Mouse (Mus musculus): ENCODE measurements around the gene Gm3415. TPM values are rescaled to one million over a fixed set of nuclear protein-coding genes. Genes with fewer than 3 reads are reported as not detected.

Gene Gm3415
- polyA plus RNA-seq, 1 experiment from 2014 or later, result not detected

GRCm38 (mm10) chr5:146606895-146607294, 51.0 kb downstream of the Gm3415 start:
- H3K4me2 ChIP-seq, result no peak overlapping the region
- WGBS, result 88% methylated on average over 5 of the region's 5 CpGs
- no peaks in the 10 kb centered on the region for H3K9me3 ChIP-seq
- no peaks in the 10 kb centered on the region for H3K4me1 ChIP-seq
- no peak overlapping the region for H3K27ac ChIP-seq
- H3K27me3 ChIP-seq (replicated peaks), result 0 out of 2 replicates have a peak, but pooled peaks cover 3% of the 10 kb centered on the region
- ATAC-seq (ENCODE audit: insufficient read depth, low FRiP score, low read depth), result no peak
- H3K36me3 ChIP-seq, result no peaks in the 10 kb centered on the region
- H3K4me3 ChIP-seq (replicated peaks), result no peak overlapping the region
- no peak overlapping the region for H3K9ac ChIP-seq

GRCm38 (mm10) chr5:146607816-146608215, 51.9 kb downstream of the Gm3415 start:
- Histone ChIP-seq H3K4me3 (replicated peaks) (no peak overlapping the region), H3K9me3 (no peaks in the 10 kb centered on the region), H3K27ac (no peak overlapping the region), H3K4me1 (no peaks in the 10 kb centered on the region), H3K36me3 (no peaks in the 10 kb centered on the region), H3K27me3 (replicated peaks) (0 out of 2 replicates have a peak, but pooled peaks cover 3% of the 10 kb centered on the region), H3K4me2 (no peak overlapping the region), H3K9ac (no peak overlapping the region)
- 68% methylated on average over 5 of the region's 5 CpGs for WGBS
- no peak for ATAC-seq (ENCODE audit: insufficient read depth, low FRiP score, low read depth)

Other genes starting within 250 kb of the Gm3415 start
- 1.8 TPM in 2 replicates for gene Wasf3, start 171.2 kb upstream of the Gm3415 start, polyA plus RNA-seq (2015; fragmentation: Nextera tagmentation; extraction: Ambion mirVana)
- not detected in 2 replicates for gene Gm6408, start 74.2 kb upstream of the Gm3415 start, polyA plus RNA-seq (2015; fragmentation: Nextera tagmentation; extraction: Ambion mirVana)
- not detected in 2 replicates for gene Gm6370, start 64.8 kb upstream of the Gm3415 start, polyA plus RNA-seq (2015; fragmentation: Nextera tagmentation; extraction: Ambion mirVana)
- not detected in 2 replicates for gene 4930449I24Rik, start 53.7 kb upstream of the Gm3415 start, polyA plus RNA-seq (2015; fragmentation: Nextera tagmentation; extraction: Ambion mirVana)
- gene Gm3402, start 42.0 kb upstream of the Gm3415 start, polyA plus RNA-seq (2015; fragmentation: Nextera tagmentation; extraction: Ambion mirVana), result not detected in 2 replicates
- gene Gm3404, start 30.3 kb upstream of the Gm3415 start, polyA plus RNA-seq (2015; fragmentation: Nextera tagmentation; extraction: Ambion mirVana), result not detected in 2 replicates
- gene Gm3409, start 18.5 kb upstream of the Gm3415 start, polyA plus RNA-seq (2015; fragmentation: Nextera tagmentation; extraction: Ambion mirVana), result not detected in 2 replicates
- 0.10 TPM in 2 replicates for gene Gpr12, start 29.1 kb downstream of the Gm3415 start, polyA plus RNA-seq (2015; fragmentation: Nextera tagmentation; extraction: Ambion mirVana)
- 18.9 and 20.8 TPM in 2 replicates for gene Usp12, start 238.9 kb downstream of the Gm3415 start, polyA plus RNA-seq (2015; fragmentation: Nextera tagmentation; extraction: Ambion mirVana)